Mouse (Mus musculus): ENCODE measurements around the gene Jph4. TPM values are rescaled to one million over a fixed set of nuclear protein-coding genes. Genes with fewer than 3 reads are reported as not detected.

Jph4 gene
- polyA plus RNA-seq, 1 experiment from 2014 or later: 42.5 TPM

Other genes with a start within 250 kb of the Jph4 start
- gene Homez, start 246.0 kb downstream of the Jph4 start, polyA plus RNA-seq (2015; fragmentation: Nextera tagmentation; extraction: Ambion mirVana): 13.6 and 14.5 TPM in 2 replicates
- gene Ppp1r3e, start 239.4 kb downstream of the Jph4 start, polyA plus RNA-seq (2015; fragmentation: Nextera tagmentation; extraction: Ambion mirVana): 3.3 and 3.4 TPM in 2 replicates
- gene Bcl2l2, start 233.6 kb downstream of the Jph4 start, polyA plus RNA-seq (2015; fragmentation: Nextera tagmentation; extraction: Ambion mirVana): 4.1 and 4.8 TPM in 2 replicates
- gene Gm20521, start 233.5 kb downstream of the Jph4 start, polyA plus RNA-seq (2015; fragmentation: Nextera tagmentation; extraction: Ambion mirVana): not detected in 2 replicates
- 183 and 192 TPM in 2 replicates for gene Pabpn1, start 224.4 kb downstream of the Jph4 start, polyA plus RNA-seq (2015; fragmentation: Nextera tagmentation; extraction: Ambion mirVana)
- 229 and 248 TPM in 2 replicates for gene Slc22a17, start 203.8 kb downstream of the Jph4 start, polyA plus RNA-seq (2015; fragmentation: Nextera tagmentation; extraction: Ambion mirVana)
- gene Efs, start 190.8 kb downstream of the Jph4 start, polyA plus RNA-seq (2015; fragmentation: Nextera tagmentation; extraction: Ambion mirVana): 15.0 and 16.9 TPM in 2 replicates
- gene Il25, start 184.2 kb downstream of the Jph4 start, polyA plus RNA-seq (2015; fragmentation: Nextera tagmentation; extraction: Ambion mirVana): 0.48 TPM in 1 of 2 replicates, not detected in the other
- 6.5 and 7.2 TPM in 2 replicates for gene Cmtm5, start 180.7 kb downstream of the Jph4 start, polyA plus RNA-seq (2015; fragmentation: Nextera tagmentation; extraction: Ambion mirVana)
- 1.6 and 2.8 TPM in 2 replicates for gene Myh6, start 150.0 kb downstream of the Jph4 start, polyA plus RNA-seq (2015; fragmentation: Nextera tagmentation; extraction: Ambion mirVana)
- gene Gm17428, start 140.0 kb downstream of the Jph4 start, polyA plus RNA-seq (2015; fragmentation: Nextera tagmentation; extraction: Ambion mirVana): not detected in 2 replicates
- gene Myh7, start 122.3 kb downstream of the Jph4 start, polyA plus RNA-seq (2015; fragmentation: Nextera tagmentation; extraction: Ambion mirVana): 7.5 and 8.7 TPM in 2 replicates
- 47.8 and 50.2 TPM in 2 replicates for gene Ngdn, start 101.5 kb downstream of the Jph4 start, polyA plus RNA-seq (2015; fragmentation: Nextera tagmentation; extraction: Ambion mirVana)
- gene Zfhx2, start 24.6 kb downstream of the Jph4 start, polyA plus RNA-seq (2015; fragmentation: Nextera tagmentation; extraction: Ambion mirVana): 33.7 and 37.5 TPM in 2 replicates
- gene Thtpa, start 22.2 kb downstream of the Jph4 start, polyA plus RNA-seq (2015; fragmentation: Nextera tagmentation; extraction: Ambion mirVana): 38.8 and 39.5 TPM in 2 replicates
- gene Ap1g2, start 10.3 kb downstream of the Jph4 start, polyA plus RNA-seq (2015; fragmentation: Nextera tagmentation; extraction: Ambion mirVana): 7.5 and 9.2 TPM in 2 replicates
- gene Dhrs2, start 105.1 kb upstream of the Jph4 start, polyA plus RNA-seq (2015; fragmentation: Nextera tagmentation; extraction: Ambion mirVana): 0.80 and 0.93 TPM in 2 replicates

Data from midbrain, embryonic 15.5 days (tissue).